Mouse (Mus musculus): Measurements from ENCODE around the gene Fam32a. TPM values are rescaled to one million over a fixed set of nuclear protein-coding genes. Genes with fewer than 3 reads are reported as not detected.

Fam32a gene
- 73.1 and 77.8 TPM in 2 replicates for polyA plus RNA-seq (2014; fragmentation: Nextera tagmentation; extraction: Ambion mirVana)

GRCm38 (mm10) chr8:72219541-72220363, at the start of gene Fam32a:
TSS of gene Fam32a (plus strand) at chr8:72219730.
- Histone ChIP-seq H3K36me3 (ENCODE audit: control insufficient read depth, insufficient read depth, low read length) (peaks cover 12% of the 10 kb centered on the region; the same call in 1 of the 2 replicates), H3K27ac (ENCODE audit: low read depth, low read length) (no peak within 1 kb of the TSS; the same call in 1 of the 2 replicates)
- 18% methylated on average over 39 of the region's 39 CpGs for WGBS

GRCm38 (mm10) chr8:72177346-72177925, 42.1 kb upstream of the Fam32a start:
- ATAC-seq (ENCODE audit: low FRiP score) (peak; percentile 57; the same call in 1 of the 2 replicates), DNase-seq (ENCODE audit: low spot score, missing footprints) (peak; percentile 93)
- no peak overlapping the region for H3K27ac ChIP-seq (ENCODE audit: low read depth, low read length)
- H3K27me3 ChIP-seq (ENCODE audit: control insufficient read depth, insufficient read depth, low read length) = no peaks in the 10 kb centered on the region
- H3K4me1 ChIP-seq (ENCODE audit: control insufficient read depth, insufficient read depth, low read length) = no peaks in the 10 kb centered on the region
- no peak overlapping the region for H3K4me3 ChIP-seq (ENCODE audit: low read depth, low read length)
- 56% methylated on average over 5 of the region's 5 CpGs for WGBS
- H3K9ac ChIP-seq (ENCODE audit: low read length) = no peak overlapping the region
- no peaks in the 10 kb centered on the region for H3K9me3 ChIP-seq (ENCODE audit: control insufficient read depth, low read length)
- H3K4me2 ChIP-seq = no peak overlapping the region
- H3K36me3 ChIP-seq (ENCODE audit: control insufficient read depth, insufficient read depth, low read length) = peaks cover 31% of the 10 kb centered on the region

More at GRCm38 (mm10) chr8:72219541-72220363, at the start of gene Fam32a:
- Histone ChIP-seq H3K27me3 (ENCODE audit: control insufficient read depth, insufficient read depth, low read length) (no peaks in the 10 kb centered on the region), H3K4me2 (peak within 1 kb of the TSS; percentile 89), H3K4me1 (ENCODE audit: control insufficient read depth, insufficient read depth, low read length) (peaks cover 5% of the 10 kb centered on the region), H3K9me3 (ENCODE audit: control insufficient read depth, low read length) (no peaks in the 10 kb centered on the region), H3K9ac (ENCODE audit: low read length) (peak within 1 kb of the TSS; percentile 79), H3K4me3 (ENCODE audit: low read depth, low read length) (peak within 1 kb of the TSS; percentile 87)
- ATAC-seq (ENCODE audit: low FRiP score) (peak; percentile 98), DNase-seq (ENCODE audit: low spot score, missing footprints) (peak; percentile 98)

- ATAC-seq (ENCODE audit: low FRiP score) (no peak), DNase-seq (ENCODE audit: low spot score, missing footprints) (peak; percentile 53)
- 84% methylated on average over 2 of the region's 2 CpGs for WGBS
These were observed 35.9 kb upstream of the Fam32a start for GRCm38 (mm10) chr8:72183554-72184202.

GRCm38 (mm10) chr8:72187793-72188331, 31.7 kb upstream of the Fam32a start:
- Histone ChIP-seq H3K36me3 (ENCODE audit: control insufficient read depth, insufficient read depth, low read length) (no peaks in the 10 kb centered on the region), H3K9ac (ENCODE audit: low read length) (no peak overlapping the region), H3K27me3 (ENCODE audit: control insufficient read depth, insufficient read depth, low read length) (no peaks in the 10 kb centered on the region), H3K4me2 (no peak overlapping the region), H3K27ac (ENCODE audit: low read depth, low read length) (no peak overlapping the region), H3K4me1 (ENCODE audit: control insufficient read depth, insufficient read depth, low read length) (no peaks in the 10 kb centered on the region), H3K4me3 (ENCODE audit: low read depth, low read length) (no peak overlapping the region), H3K9me3 (ENCODE audit: control insufficient read depth, low read length) (no peaks in the 10 kb centered on the region)
- DNase-seq (ENCODE audit: low spot score, missing footprints) = peak; percentile 10
- ATAC-seq (ENCODE audit: low FRiP score) = no peak
- 79% methylated on average over 2 of the region's 2 CpGs for WGBS

More at GRCm38 (mm10) chr8:72183554-72184202, 35.9 kb upstream of the Fam32a start:
- no peak overlapping the region for H3K4me2 ChIP-seq
- no peak overlapping the region for H3K4me3 ChIP-seq (ENCODE audit: low read depth, low read length)
- H3K9me3 ChIP-seq (ENCODE audit: control insufficient read depth, low read length) = no peaks in the 10 kb centered on the region
- H3K9ac ChIP-seq (ENCODE audit: low read length) = no peak overlapping the region
- H3K27me3 ChIP-seq (ENCODE audit: control insufficient read depth, insufficient read depth, low read length) = no peaks in the 10 kb centered on the region
- no peaks in the 10 kb centered on the region for H3K4me1 ChIP-seq (ENCODE audit: control insufficient read depth, insufficient read depth, low read length)
- no peak overlapping the region for H3K27ac ChIP-seq (ENCODE audit: low read depth, low read length)
- H3K36me3 ChIP-seq (ENCODE audit: control insufficient read depth, insufficient read depth, low read length) = peaks cover 7% of the 10 kb centered on the region; the same call in 1 of the 2 replicates

- DNase-seq (ENCODE audit: low spot score, missing footprints) (no peak), ATAC-seq (ENCODE audit: low FRiP score) (no peak)
- Histone ChIP-seq H3K9ac (ENCODE audit: low read length) (no peak within 1 kb of the TSS), H3K9me3 (ENCODE audit: control insufficient read depth, low read length) (no peaks in the 10 kb centered on the region), H3K27me3 (ENCODE audit: control insufficient read depth, insufficient read depth, low read length) (no peaks in the 10 kb centered on the region), H3K4me1 (ENCODE audit: control insufficient read depth, insufficient read depth, low read length) (no peaks in the 10 kb centered on the region), H3K4me2 (no peak within 1 kb of the TSS), H3K27ac (ENCODE audit: low read depth, low read length) (no peak within 1 kb of the TSS), H3K4me3 (ENCODE audit: low read depth, low read length) (no peak within 1 kb of the TSS), H3K36me3 (ENCODE audit: control insufficient read depth, insufficient read depth, low read length) (no peaks in the 10 kb centered on the region)
- WGBS = 72% methylated on average over 12 of the region's 12 CpGs
These were observed 29.9 kb upstream of the Fam32a start, which contains the start of gene Hsh2d for GRCm38 (mm10) chr8:72189417-72190214. TSS of gene Hsh2d (plus strand) at chr8:72189638.

GRCm38 (mm10) chr8:72190215-72190539, 29.4 kb upstream of the Fam32a start:
- Histone ChIP-seq H3K4me1 (ENCODE audit: control insufficient read depth, insufficient read depth, low read length) (no peaks in the 10 kb centered on the region), H3K4me3 (ENCODE audit: low read depth, low read length) (no peak overlapping the region), H3K27me3 (ENCODE audit: control insufficient read depth, insufficient read depth, low read length) (no peaks in the 10 kb centered on the region), H3K27ac (ENCODE audit: low read depth, low read length) (no peak overlapping the region), H3K4me2 (no peak overlapping the region), H3K9ac (ENCODE audit: low read length) (no peak overlapping the region), H3K36me3 (ENCODE audit: control insufficient read depth, insufficient read depth, low read length) (no peaks in the 10 kb centered on the region), H3K9me3 (ENCODE audit: control insufficient read depth, low read length) (no peaks in the 10 kb centered on the region)
- WGBS = 86% methylated on average over 2 of the region's 2 CpGs
- DNase-seq (ENCODE audit: low spot score, missing footprints) = no peak
- ATAC-seq (ENCODE audit: low FRiP score) = no peak

- ATAC-seq (ENCODE audit: low FRiP score) (no peak), DNase-seq (ENCODE audit: low spot score, missing footprints) (no peak)
- Histone ChIP-seq H3K4me1 (ENCODE audit: control insufficient read depth, insufficient read depth, low read length) (no peaks in the 10 kb centered on the region), H3K9ac (ENCODE audit: low read length) (no peak overlapping the region), H3K27ac (ENCODE audit: low read depth, low read length) (no peak overlapping the region), H3K36me3 (ENCODE audit: control insufficient read depth, insufficient read depth, low read length) (no peaks in the 10 kb centered on the region), H3K4me3 (ENCODE audit: low read depth, low read length) (no peak overlapping the region), H3K4me2 (no peak overlapping the region), H3K27me3 (ENCODE audit: control insufficient read depth, insufficient read depth, low read length) (no peaks in the 10 kb centered on the region), H3K9me3 (ENCODE audit: control insufficient read depth, low read length) (no peaks in the 10 kb centered on the region)
These were observed 27.5 kb upstream of the Fam32a start for GRCm38 (mm10) chr8:72192065-72192464.

GRCm38 (mm10) chr8:72197997-72198396, 21.5 kb upstream of the Fam32a start:
- DNase-seq (ENCODE audit: low spot score, missing footprints) (no peak), ATAC-seq (ENCODE audit: low FRiP score) (no peak)
- no peak overlapping the region for H3K4me3 ChIP-seq (ENCODE audit: low read depth, low read length)
- no peaks in the 10 kb centered on the region for H3K27me3 ChIP-seq (ENCODE audit: control insufficient read depth, insufficient read depth, low read length)
- H3K27ac ChIP-seq (ENCODE audit: low read depth, low read length) = no peak overlapping the region
- H3K36me3 ChIP-seq (ENCODE audit: control insufficient read depth, insufficient read depth, low read length) = no peaks in the 10 kb centered on the region
- 60% methylated on average over 8 of the region's 8 CpGs for WGBS
- H3K4me1 ChIP-seq (ENCODE audit: control insufficient read depth, insufficient read depth, low read length) = no peaks in the 10 kb centered on the region
- no peak overlapping the region for H3K4me2 ChIP-seq
- H3K9me3 ChIP-seq (ENCODE audit: control insufficient read depth, low read length) = peaks cover 12% of the 10 kb centered on the region
- no peak overlapping the region for H3K9ac ChIP-seq (ENCODE audit: low read length)
